Mouse (Mus musculus): ENCODE measurements around the gene D430041D05Rik.
"Not testable (repeated sequence)": the region's sequence is repeated elsewhere in the genome, so short reads cannot be mapped to it uniquely, and the experiment has no call there.

DNA sequence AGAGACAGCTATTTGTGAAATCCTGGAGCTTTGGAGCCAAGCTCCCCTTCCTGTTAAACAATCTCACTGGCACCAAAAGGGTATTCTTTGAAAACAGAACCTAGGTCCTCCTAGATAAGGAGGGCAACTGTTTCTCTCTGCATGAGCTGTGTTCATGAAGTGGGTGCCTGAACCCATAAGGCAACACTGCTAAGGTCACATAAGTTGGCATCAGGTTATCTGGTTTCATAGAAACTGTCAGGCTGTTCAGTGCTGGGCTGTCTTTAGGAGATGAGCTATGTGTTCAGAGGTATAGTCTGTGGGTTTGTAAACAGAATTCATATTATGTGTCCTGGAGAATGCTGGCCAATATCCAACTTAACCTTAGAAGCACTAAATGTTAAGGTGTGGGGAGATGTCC is 293.6 kb downstream of the D430041D05Rik start:
- TF ChIP-seq GATA1, TAL1 (IDR thresholded peaks at IDR 0.05; ENCODE audit: low read length): not testable (repeated sequence)

All from erythroblast, embryonic 14.5 days (primary cell).